Mouse (Mus musculus) embryonic fibroblast, embryonic 13.5 days (primary cell): ENCODE data around the gene Eif2a.

Source experiments
- CTCF ChIP-seq: IDR thresholded peaks from 2 replicates; pipeline ENCODE4 v1.5.1; 2011; ENCODE audit warnings: mild to moderate bottlenecking, control low read depth, low read length, moderate library complexity, borderline replicate concordance; ENCODE audit not compliant: insufficient read depth
- POLR2A ChIP-seq: IDR thresholded peaks from 2 replicates; pipeline ENCODE4 v1.6.1; 2011; ENCODE audit warnings: low read depth, mild to moderate bottlenecking, control low read depth, low read length, moderate library complexity

GRCm38 (mm10) chr3:58516602-58516976, 9.0 kb upstream of the Eif2a start:
- TF ChIP-seq CTCF (no peak), POLR2A (no peak)
